Mouse (Mus musculus) hematopoietic stem cell, adult 5-6 weeks (primary cell): Measurements from ENCODE around the gene Gm9844. TPM values are rescaled to one million over a fixed set of nuclear protein-coding genes. Genes with fewer than 3 reads are reported as not detected.
"Not testable (repeated sequence)": the region's sequence is repeated elsewhere in the genome, so short reads cannot be mapped to it uniquely, and the experiment has no call there.

Experiments
- ATAC-seq, 2 experiments: fragments of 125-278 bp in 1 of 2; replicated peaks in 1 of 2; 2 replicates each; pipeline ENCODE4 v1.8.0; 2016 to 2017; ENCODE audit warnings: inconsistent platforms in 2 of 2, mild to moderate bottlenecking in 2 of 2, moderate number of reproducible peaks in 2 of 2, low read depth in 1 of 2, moderate TSS enrichment in 1 of 2; ENCODE audit not compliant: low FRiP score in 2 of 2, poor library complexity in 2 of 2, severe bottlenecking in 2 of 2, insufficient read depth in 1 of 2, low TSS enrichment in 1 of 2
- total RNA-seq: library from RNA; stranded (forward); fragments of 172-1452, 232-1000 nt; gene quantifications from 2 replicates; pipeline ENCODE4 v1.2.3, GENCODE M21; 2017

The Gm9844 gene
- total RNA-seq, 1 experiment from 2014 or later: 12.6 TPM

GRCm38 (mm10) chr7:24890281-24891216 lies 28.5 kb downstream of the Gm9844 start:
- peak; percentile 68 to 91 for ATAC-seq

GRCm38 (mm10) chr7:24891241-24892124 lies 29.5 kb downstream of the Gm9844 start:
- no peak for ATAC-seq

- no peak for ATAC-seq
These were observed 30.1 kb downstream of the Gm9844 start for GRCm38 (mm10) chr7:24892125-24892583.

- ATAC-seq: not testable (repeated sequence)
These were observed 33.7 kb downstream of the Gm9844 start for GRCm38 (mm10) chr7:24895749-24896148.

- ATAC-seq: no peak
These were observed 34.3 kb downstream of the Gm9844 start for GRCm38 (mm10) chr7:24896269-24896668.

- no peak for ATAC-seq
These were observed 35.2 kb downstream of the Gm9844 start, which contains the start of gene Cd79a for GRCm38 (mm10) chr7:24897224-24897623. Cd79a (plus strand) TSS chr7:24897381.

GRCm38 (mm10) chr7:24897959-24898358 lies 35.9 kb downstream of the Gm9844 start:
- ATAC-seq: no peak

- no peak for ATAC-seq
These were observed 39.1 kb downstream of the Gm9844 start for GRCm38 (mm10) chr7:24901114-24901513.

GRCm38 (mm10) chr7:24901842-24902241 lies 39.8 kb downstream of the Gm9844 start:
- ATAC-seq: no peak

- ATAC-seq: no peak
These were observed 40.2 kb downstream of the Gm9844 start for GRCm38 (mm10) chr7:24902264-24902629.

GRCm38 (mm10) chr7:24902630-24903443 lies 40.8 kb downstream of the Gm9844 start, which contains the start of gene Arhgef1:
Arhgef1 (plus strand) TSS chr7:24902912.
- ATAC-seq: peak in 1 of 2 experiments; percentile 15; a peak in 1 of 4 replicates

- ATAC-seq: no peak
These were observed 41.4 kb downstream of the Gm9844 start for GRCm38 (mm10) chr7:24903444-24903825.

- ATAC-seq: peak; percentile 81 to 87
These were observed 42.1 kb downstream of the Gm9844 start for GRCm38 (mm10) chr7:24904070-24904483.

- peak in 1 of 2 experiments; percentile 24; a peak in 1 of 4 replicates for ATAC-seq
These were observed 42.9 kb downstream of the Gm9844 start for GRCm38 (mm10) chr7:24904936-24905335.

GRCm38 (mm10) chr7:24906551-24906950 lies 44.5 kb downstream of the Gm9844 start:
- no peak for ATAC-seq

GRCm38 (mm10) chr7:24907211-24907748 lies 45.3 kb downstream of the Gm9844 start:
- ATAC-seq: peak; percentile 22 to 23
